Mouse (Mus musculus) ES-Bruce4 (cell line): ENCODE results near the gene Fyn.

ENCODE experiments used
- CTCF ChIP-seq: IDR thresholded peaks from one replicate; pipeline ENCODE4 v1.8.1; 2011; ENCODE audit warnings: low read depth, low read length
- EP300 ChIP-seq: IDR thresholded peaks from 2 replicates; pipeline ENCODE4 v1.6.1; 2011; ENCODE audit warnings: low read depth, low read length; ENCODE audit not compliant: insufficient read depth
- POLR2A ChIP-seq: IDR thresholded peaks from one replicate; pipeline ENCODE4 v1.8.1; 2011; ENCODE audit warnings: low read length; ENCODE audit not compliant: insufficient read depth

DNA sequence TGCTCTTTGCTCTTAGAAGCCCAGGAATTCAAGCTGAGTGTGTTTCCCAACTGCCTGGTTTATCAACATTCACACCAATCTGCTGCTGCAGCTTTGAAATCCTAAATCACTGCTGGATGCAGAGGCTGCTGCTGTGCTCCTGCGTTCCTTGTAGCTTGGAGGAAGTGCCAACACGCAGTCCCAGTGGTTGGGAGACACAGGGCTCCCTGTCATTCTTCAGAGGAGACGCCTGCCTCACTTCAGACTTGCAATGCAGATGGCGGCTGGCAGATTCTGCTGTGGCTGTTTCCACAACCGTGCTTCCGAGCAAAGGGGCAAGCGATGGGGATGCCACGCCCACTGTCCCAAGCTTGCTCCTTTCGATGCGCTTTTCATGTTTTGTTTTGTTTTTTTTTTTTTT is 132.9 kb downstream of the Fyn start:
- TF ChIP-seq POLR2A (no peak), EP300 (no peak), CTCF (no peak)
